Mouse (Mus musculus): Measurements from ENCODE around the gene Aldoc.

- no peak for TF ChIP-seq GATA1 (IDR thresholded peaks at IDR 0.05; ENCODE audit: low read length)
- TF ChIP-seq TAL1 (IDR thresholded peaks at IDR 0.05; ENCODE audit: low read length): no peak
These were observed 20.9 kb downstream of the Aldoc start, which contains the start of gene Unc119 for GRCm38 (mm10) chr11:78343381-78344327.
